Mouse (Mus musculus) C2C12 (cell line): Measurements from ENCODE around the gene Nfatc4.

Source experiments
- CEBPB ChIP-seq: IDR thresholded peaks from one replicate; pipeline ENCODE4 v1.6.1; 2011; ENCODE audit warnings: low read depth, mild to moderate bottlenecking, control low read depth, moderate library complexity
- CTCF ChIP-seq: IDR thresholded peaks from one replicate; pipeline ENCODE4 v1.5.1; 2011; ENCODE audit not compliant: control insufficient read depth, insufficient read depth, insufficient read length
- MAX ChIP-seq: IDR thresholded peaks from one replicate; pipeline ENCODE4 v1.6.1; 2011; ENCODE audit warnings: mild to moderate bottlenecking, control low read depth
- MYOD1 ChIP-seq: IDR thresholded peaks from one replicate; pipeline ENCODE4 v1.6.1; 2011; ENCODE audit warnings: low read depth; ENCODE audit not compliant: control insufficient read depth, insufficient read length
- MYOG ChIP-seq: IDR thresholded peaks from one replicate; pipeline ENCODE4 v1.6.1; 2011; ENCODE audit not compliant: control insufficient read depth, insufficient read length; ENCODE audit errors: extremely low read depth
- USF1 ChIP-seq: IDR thresholded peaks from one replicate; pipeline ENCODE4 v1.6.1; 2011; ENCODE audit warnings: low read depth, mild to moderate bottlenecking, control low read depth, moderate library complexity

GRCm38 (mm10) chr14:55777176-55777575, 45.8 kb upstream of the Nfatc4 start:
- TF ChIP-seq CTCF (no peak), MYOD1 (no peak), MAX (no peak), USF1 (no peak), MYOG (no peak), CEBPB (no peak)
